In genomic region chr5:149119341-149119881, GRCm38 (mm10) we compare ENCODE assay signal across 26 mouse cellular contexts.
DNase-seq lines count a peak whose midpoint lies in the region; ATAC-seq and TF ChIP-seq lines count a peak whose summit lies in the region.
"Had no signal": no experiment of that assay in that cellular context is flagged by ENCODE, and none has a peak within 500 bp of the region (broad histone marks: within the 10 kb centered on the region; RNA-seq: fewer than 3 reads in every experiment).

No protein-coding gene starts in this region.

- peak overlapping the region; percentile 11; the same call in 1 of the 2 replicates for H3K27ac ChIP-seq in heart, postnatal 0 days (ENCODE audit: low read depth)
- H3K27ac ChIP-seq: embryonic facial prominence, embryonic 12.5 days; hindbrain, embryonic 13.5 days; liver, embryonic 15.5 days; lung, embryonic 15.5 days; midbrain, embryonic 10.5 days; midbrain, embryonic 15.5 days; neural tube, embryonic 13.5 days had no signal

- 91% methylated on average over 16 of the region's 16 CpGs for WGBS in heart, postnatal 0 days

- H3K4me1 ChIP-seq in heart, postnatal 0 days (ENCODE audit: control insufficient read depth, insufficient read depth): no peaks in the 10 kb centered on the region
- peaks cover 52% of the 10 kb centered on the region for H3K4me1 ChIP-seq in E14TG2a.4 (replicated peaks; ENCODE audit: low read depth, low read length)
- H3K4me1 ChIP-seq: liver, embryonic 15.5 days; lung, embryonic 15.5 days had no signal

- no peak overlapping the region for H3K4me2 ChIP-seq in heart, postnatal 0 days (ENCODE audit: low read depth, low read length)
- H3K4me2 ChIP-seq: hindbrain, embryonic 13.5 days; liver, embryonic 15.5 days; lung, embryonic 15.5 days; midbrain, embryonic 15.5 days; neural tube, embryonic 13.5 days had no signal

- no peak for TF ChIP-seq CTCF in heart, postnatal 0 days (IDR thresholded peaks at IDR 0.05; ENCODE audit: low read depth)
- no peak for TF ChIP-seq CTCF in E14TG2a.4 (conservative IDR thresholded peaks at IDR 0.05; ENCODE audit: low read length)

- H3K36me3 ChIP-seq in heart, postnatal 0 days (replicated peaks; ENCODE audit: control insufficient read depth, insufficient read depth, low read length): no peaks in the 10 kb centered on the region
- no peaks in the 10 kb centered on the region for H3K36me3 ChIP-seq in E14TG2a.4 (ENCODE audit: insufficient read depth, low read length)
- no peaks in the 10 kb centered on the region for H3K36me3 ChIP-seq in splenic B cell, adult 2 months (ENCODE audit: control insufficient read depth, insufficient read depth, low read length, poor library complexity, severe bottlenecking)
- H3K36me3 ChIP-seq: embryonic facial prominence, embryonic 12.5 days; G1E; hindbrain, embryonic 13.5 days; liver, embryonic 15.5 days; lung, embryonic 15.5 days; midbrain, embryonic 10.5 days; midbrain, embryonic 15.5 days; neural tube, embryonic 13.5 days had no signal

- no peak overlapping the region for H3K9ac ChIP-seq in heart, postnatal 0 days (replicated peaks; ENCODE audit: low read depth, low read length)
- H3K9ac ChIP-seq: embryonic facial prominence, embryonic 12.5 days; hindbrain, embryonic 13.5 days; liver, embryonic 15.5 days; lung, embryonic 15.5 days; midbrain, embryonic 15.5 days; neural tube, embryonic 13.5 days had no signal

- ATAC-seq in heart, postnatal 0 days (ENCODE audit: insufficient read depth, low read depth): no peak
- no peak for ATAC-seq in inflammation-experienced regulatory T-cells, adult 6 months
- ATAC-seq: forebrain, embryonic 16.5 days; intestine, postnatal 0 days; midbrain, embryonic 15.5 days had no signal

- no peak overlapping the region for H3K4me3 ChIP-seq in heart, postnatal 0 days (ENCODE audit: low read depth, low read length)
- H3K4me3 ChIP-seq in E14TG2a.4 (replicated peaks; ENCODE audit: low read length): peak overlapping the region; percentile 35
- H3K4me3 ChIP-seq: embryonic facial prominence, embryonic 12.5 days; hindbrain, embryonic 13.5 days; liver, embryonic 15.5 days; lung, embryonic 15.5 days; midbrain, embryonic 10.5 days; midbrain, embryonic 15.5 days; neural tube, embryonic 13.5 days had no signal

- DNase-seq in heart, postnatal 0 days (ENCODE audit: low spot score): no peak
- DNase-seq in heart, postnatal 10 days: no peak
- peak; percentile 92 for DNase-seq in A20 (ENCODE audit: low read depth, low spot score)
- DNase-seq in splenic B cell, adult 2 months (ENCODE audit: low read depth, low spot score): peak; percentile 15
- DNase-seq in frontal cortex, postnatal 10 days (ENCODE audit: low spot score in 2 of 2): no peak
- DNase-seq: adrenal gland, adult 8-10 months; cerebellum, adult 11-12 months; cerebellum, adult 9-11 months; embryo, embryonic 11 days; gastrocnemius, postnatal 10 days; heart, postnatal 4 days; kidney, adult 9 months; kidney, postnatal 10 days; liver had no signal

- TF ChIP-seq EP300 in heart, postnatal 0 days (IDR thresholded peaks at IDR 0.05; ENCODE audit: low read depth): no peak

- intact Hi-C loops in heart, postnatal 10 days (cut with DNase I): no loop called here

- no peaks in the 10 kb centered on the region for H3K9me3 ChIP-seq in heart, postnatal 0 days (replicated peaks; ENCODE audit: control insufficient read depth, low read length)
- no peaks in the 10 kb centered on the region for H3K9me3 ChIP-seq in E14TG2a.4 (ENCODE audit: low read length)
- H3K9me3 ChIP-seq: embryonic facial prominence, embryonic 12.5 days; G1E; hindbrain, embryonic 13.5 days; liver, embryonic 15.5 days; lung, embryonic 15.5 days; midbrain, embryonic 10.5 days; midbrain, embryonic 15.5 days; neural tube, embryonic 13.5 days had no signal

- H3K27me3 ChIP-seq in heart, postnatal 0 days (ENCODE audit: control insufficient read depth, insufficient read depth, low read length): no peaks in the 10 kb centered on the region
- H3K27me3 ChIP-seq in E14TG2a.4 (ENCODE audit: insufficient read depth, low read length): peaks cover 3% of the 10 kb centered on the region; the same call in 1 of the 2 replicates
- H3K27me3 ChIP-seq in splenic B cell, adult 2 months (ENCODE audit: control insufficient read depth, insufficient read depth, low read length, poor library complexity, severe bottlenecking): no peaks in the 10 kb centered on the region
- H3K27me3 ChIP-seq: embryonic facial prominence, embryonic 12.5 days; hindbrain, embryonic 13.5 days; liver, embryonic 15.5 days; lung, embryonic 15.5 days; midbrain, embryonic 15.5 days; neural tube, embryonic 13.5 days had no signal

Comparison
In these comparisons a context has a peak if more than half of its experiments do, and no peak if none do; other contexts are left out.
1. DNase-seq: peak in A20 (single experiment) and splenic B cell, adult 2 months (single experiment); none in heart, postnatal 0 days (single experiment), heart, postnatal 10 days (0 of 2) and frontal cortex, postnatal 10 days (0 of 2).